Mouse (Mus musculus): ENCODE data around the gene Pik3cb. TPM values are rescaled to one million over a fixed set of nuclear protein-coding genes. Genes with fewer than 3 reads are reported as not detected.

Pik3cb gene
- polyA plus RNA-seq, 1 experiment from 2014 or later: 0.90 TPM

DNA sequence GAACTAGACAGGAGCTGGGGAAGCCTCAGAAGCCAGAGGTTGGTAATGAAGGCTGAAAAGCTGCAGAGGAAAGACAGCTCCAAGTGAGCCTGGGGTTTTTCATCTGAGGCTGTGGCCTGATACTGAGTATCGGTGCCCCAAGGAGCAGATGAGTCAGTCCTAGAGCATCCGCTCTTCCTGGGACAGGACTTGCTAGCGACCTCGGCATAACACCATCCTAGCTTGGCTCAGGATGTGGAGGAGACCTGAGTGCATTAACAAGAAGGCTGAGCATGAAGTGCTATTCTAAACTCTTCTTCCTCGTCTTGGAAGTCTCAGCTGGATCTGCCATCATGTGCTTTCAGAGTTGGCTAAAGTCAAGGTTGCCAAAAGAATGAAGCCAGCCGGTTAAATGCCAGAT, 25.5 kb upstream of the Pik3cb start:
- Histone ChIP-seq H3K4me3 (ENCODE audit: low read length) (no peak overlapping the region), H3K4me1 (ENCODE audit: insufficient read depth, low read length) (no peaks in the 10 kb centered on the region), H3K27ac (ENCODE audit: low read length) (no peak overlapping the region), H3K9ac (replicated peaks; ENCODE audit: low read length) (no peak overlapping the region), H3K9me3 (ENCODE audit: low read length) (no peaks in the 10 kb centered on the region), H3K36me3 (ENCODE audit: insufficient read depth, low read length) (no peaks in the 10 kb centered on the region), H3K4me2 (replicated peaks; ENCODE audit: low read depth, low read length) (no peak overlapping the region), H3K27me3 (ENCODE audit: insufficient read depth, low read length) (no peaks in the 10 kb centered on the region)
- ATAC-seq (ENCODE audit: low FRiP score, low TSS enrichment): no peak
- WGBS: 81% methylated on average over 6 of the region's 6 CpGs

- no peak overlapping the region for H3K4me3 ChIP-seq (ENCODE audit: low read length)
- no peaks in the 10 kb centered on the region for H3K9me3 ChIP-seq (ENCODE audit: low read length)
- 26% methylated on average over 3 of the region's 3 CpGs for WGBS
- H3K36me3 ChIP-seq (ENCODE audit: insufficient read depth, low read length): no peaks in the 10 kb centered on the region
- no peak for ATAC-seq (ENCODE audit: low FRiP score, low TSS enrichment)
- no peak overlapping the region for H3K9ac ChIP-seq (replicated peaks; ENCODE audit: low read length)
- H3K4me1 ChIP-seq (ENCODE audit: insufficient read depth, low read length): no peaks in the 10 kb centered on the region
- H3K27me3 ChIP-seq (ENCODE audit: insufficient read depth, low read length): no peaks in the 10 kb centered on the region
- H3K27ac ChIP-seq (ENCODE audit: low read length): no peak overlapping the region
- H3K4me2 ChIP-seq (replicated peaks; ENCODE audit: low read depth, low read length): no peak overlapping the region
These were observed 24.3 kb upstream of the Pik3cb start for GRCm38 (mm10) chr9:99164664-99165226.

- WGBS: 62% methylated on average over 9 of the region's 9 CpGs
- Histone ChIP-seq H3K4me1 (ENCODE audit: insufficient read depth, low read length) (no peaks in the 10 kb centered on the region), H3K36me3 (ENCODE audit: insufficient read depth, low read length) (no peaks in the 10 kb centered on the region), H3K4me2 (replicated peaks; ENCODE audit: low read depth, low read length) (no peak overlapping the region), H3K9me3 (ENCODE audit: low read length) (no peaks in the 10 kb centered on the region), H3K4me3 (ENCODE audit: low read length) (no peak overlapping the region), H3K27ac (ENCODE audit: low read length) (no peak overlapping the region), H3K27me3 (ENCODE audit: insufficient read depth, low read length) (no peaks in the 10 kb centered on the region), H3K9ac (replicated peaks; ENCODE audit: low read length) (no peak overlapping the region)
- no peak for ATAC-seq (ENCODE audit: low FRiP score, low TSS enrichment)
These were observed 23.7 kb upstream of the Pik3cb start for GRCm38 (mm10) chr9:99164148-99164503.

- H3K36me3 ChIP-seq (ENCODE audit: insufficient read depth, low read length): no peaks in the 10 kb centered on the region
- no peaks in the 10 kb centered on the region for H3K27me3 ChIP-seq (ENCODE audit: insufficient read depth, low read length)
- ATAC-seq (ENCODE audit: low FRiP score, low TSS enrichment): 0 out of 2 replicates have a peak, but pooled peaks have one; percentile 31
- no peak overlapping the region for H3K27ac ChIP-seq (ENCODE audit: low read length)
- peak overlapping the region; percentile 8; the same call in 1 of the 2 replicates for H3K4me2 ChIP-seq (replicated peaks; ENCODE audit: low read depth, low read length)
- H3K9ac ChIP-seq (replicated peaks; ENCODE audit: low read length): no peak overlapping the region
- no peaks in the 10 kb centered on the region for H3K4me1 ChIP-seq (ENCODE audit: insufficient read depth, low read length)
- 28% methylated on average over 15 of the region's 15 CpGs for WGBS
- no peak overlapping the region for H3K4me3 ChIP-seq (ENCODE audit: low read length)
- H3K9me3 ChIP-seq (ENCODE audit: low read length): no peaks in the 10 kb centered on the region
These were observed 23.2 kb upstream of the Pik3cb start for GRCm38 (mm10) chr9:99163420-99164147.

GRCm38 (mm10) chr9:99162839-99163238, 22.4 kb upstream of the Pik3cb start:
- 86% methylated on average over 2 of the region's 2 CpGs for WGBS
- no peaks in the 10 kb centered on the region for H3K27me3 ChIP-seq (ENCODE audit: insufficient read depth, low read length)

GRCm38 (mm10) chr9:99160780-99161179, 20.4 kb upstream of the Pik3cb start:
- Histone ChIP-seq H3K27me3 (ENCODE audit: insufficient read depth, low read length) (no peaks in the 10 kb centered on the region), H3K4me2 (replicated peaks; ENCODE audit: low read depth, low read length) (no peak overlapping the region), H3K27ac (ENCODE audit: low read length) (no peak overlapping the region), H3K4me1 (ENCODE audit: insufficient read depth, low read length) (peaks cover 3% of the 10 kb centered on the region; the same call in 1 of the 2 replicates), H3K36me3 (ENCODE audit: insufficient read depth, low read length) (no peaks in the 10 kb centered on the region), H3K4me3 (ENCODE audit: low read length) (no peak overlapping the region), H3K9ac (replicated peaks; ENCODE audit: low read length) (no peak overlapping the region), H3K9me3 (ENCODE audit: low read length) (no peaks in the 10 kb centered on the region)
- 86% methylated on average over 5 of the region's 5 CpGs for WGBS
- no peak for ATAC-seq (ENCODE audit: low FRiP score, low TSS enrichment)

More at GRCm38 (mm10) chr9:99162839-99163238, 22.4 kb upstream of the Pik3cb start:
- H3K9me3 ChIP-seq (ENCODE audit: low read length): no peaks in the 10 kb centered on the region
- peaks cover 2% of the 10 kb centered on the region; the same call in 1 of the 2 replicates for H3K4me1 ChIP-seq (ENCODE audit: insufficient read depth, low read length)
- H3K36me3 ChIP-seq (ENCODE audit: insufficient read depth, low read length): no peaks in the 10 kb centered on the region
- no peak overlapping the region for H3K9ac ChIP-seq (replicated peaks; ENCODE audit: low read length)
- H3K27ac ChIP-seq (ENCODE audit: low read length): no peak overlapping the region
- no peak overlapping the region for H3K4me3 ChIP-seq (ENCODE audit: low read length)
- no peak overlapping the region for H3K4me2 ChIP-seq (replicated peaks; ENCODE audit: low read depth, low read length)
- ATAC-seq (ENCODE audit: low FRiP score, low TSS enrichment): no peak

GRCm38 (mm10) chr9:99159932-99160331, 19.5 kb upstream of the Pik3cb start:
- ATAC-seq (ENCODE audit: low FRiP score, low TSS enrichment): no peak
- no peak overlapping the region for H3K27ac ChIP-seq (ENCODE audit: low read length)
- 93% methylated on average over 5 of the region's 5 CpGs for WGBS

GRCm38 (mm10) chr9:99158708-99159107, 18.3 kb upstream of the Pik3cb start:
- H3K4me3 ChIP-seq (ENCODE audit: low read length): no peak overlapping the region
- H3K9me3 ChIP-seq (ENCODE audit: low read length): no peaks in the 10 kb centered on the region
- ATAC-seq (ENCODE audit: low FRiP score, low TSS enrichment): no peak
- no peaks in the 10 kb centered on the region for H3K27me3 ChIP-seq (ENCODE audit: insufficient read depth, low read length)
- no peak overlapping the region for H3K4me2 ChIP-seq (replicated peaks; ENCODE audit: low read depth, low read length)
- no peaks in the 10 kb centered on the region for H3K36me3 ChIP-seq (ENCODE audit: insufficient read depth, low read length)
- 87% methylated on average over 6 of the region's 6 CpGs for WGBS
- H3K4me1 ChIP-seq (ENCODE audit: insufficient read depth, low read length): peaks cover 3% of the 10 kb centered on the region; the same call in 1 of the 2 replicates
- H3K27ac ChIP-seq (ENCODE audit: low read length): no peak overlapping the region
- no peak overlapping the region for H3K9ac ChIP-seq (replicated peaks; ENCODE audit: low read length)

More at GRCm38 (mm10) chr9:99159932-99160331, 19.5 kb upstream of the Pik3cb start:
- Histone ChIP-seq H3K4me2 (replicated peaks; ENCODE audit: low read depth, low read length) (no peak overlapping the region), H3K36me3 (ENCODE audit: insufficient read depth, low read length) (no peaks in the 10 kb centered on the region), H3K4me3 (ENCODE audit: low read length) (no peak overlapping the region), H3K9ac (replicated peaks; ENCODE audit: low read length) (no peak overlapping the region), H3K27me3 (ENCODE audit: insufficient read depth, low read length) (no peaks in the 10 kb centered on the region), H3K9me3 (ENCODE audit: low read length) (no peaks in the 10 kb centered on the region), H3K4me1 (ENCODE audit: insufficient read depth, low read length) (peaks cover 3% of the 10 kb centered on the region; the same call in 1 of the 2 replicates)

DNA sequence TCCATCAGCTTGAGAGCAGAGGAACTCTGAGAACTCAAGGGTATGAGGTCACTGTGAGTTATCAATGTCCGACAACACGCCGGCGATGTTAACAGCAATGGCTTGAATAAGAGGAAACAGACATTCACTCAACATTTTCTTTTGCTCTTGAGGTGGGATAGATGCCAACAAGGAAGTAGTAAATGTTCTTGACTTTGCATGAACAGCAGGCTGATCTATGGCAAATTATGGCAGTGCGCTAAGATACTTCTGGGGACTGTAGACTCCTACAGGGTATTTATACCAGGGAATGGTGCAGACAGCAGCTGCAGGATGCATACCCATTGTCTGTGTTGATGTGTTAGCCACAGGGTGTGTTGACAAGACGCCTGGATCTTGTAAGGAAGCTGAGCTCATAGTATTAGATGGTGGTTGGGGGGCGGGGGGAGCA, 17.8 kb upstream of the Pik3cb start:
- ATAC-seq (ENCODE audit: low FRiP score, low TSS enrichment): 0 out of 2 replicates have a peak, but pooled peaks have one; percentile 39

GRCm38 (mm10) chr9:99153655-99154054, 13.2 kb upstream of the Pik3cb start:
- no peaks in the 10 kb centered on the region for H3K27me3 ChIP-seq (ENCODE audit: insufficient read depth, low read length)
- WGBS: 28% methylated on average over 3 of the region's 3 CpGs
- no peak overlapping the region for H3K9ac ChIP-seq (replicated peaks; ENCODE audit: low read length)
- no peak overlapping the region for H3K4me2 ChIP-seq (replicated peaks; ENCODE audit: low read depth, low read length)
- H3K27ac ChIP-seq (ENCODE audit: low read length): no peak overlapping the region
- ATAC-seq (ENCODE audit: low FRiP score, low TSS enrichment): no peak
- H3K4me1 ChIP-seq (ENCODE audit: insufficient read depth, low read length): peaks cover 6% of the 10 kb centered on the region; the same call in 1 of the 2 replicates
- no peak overlapping the region for H3K4me3 ChIP-seq (ENCODE audit: low read length)
- H3K9me3 ChIP-seq (ENCODE audit: low read length): no peaks in the 10 kb centered on the region
- H3K36me3 ChIP-seq (ENCODE audit: insufficient read depth, low read length): no peaks in the 10 kb centered on the region

More for the DNA sequence above, 17.8 kb upstream of the Pik3cb start:
- H3K27me3 ChIP-seq (ENCODE audit: insufficient read depth, low read length): no peaks in the 10 kb centered on the region
- H3K9me3 ChIP-seq (ENCODE audit: low read length): no peaks in the 10 kb centered on the region
- H3K4me2 ChIP-seq (replicated peaks; ENCODE audit: low read depth, low read length): no peak overlapping the region
- no peak overlapping the region for H3K27ac ChIP-seq (ENCODE audit: low read length)
- H3K9ac ChIP-seq (replicated peaks; ENCODE audit: low read length): no peak overlapping the region
- no peaks in the 10 kb centered on the region for H3K36me3 ChIP-seq (ENCODE audit: insufficient read depth, low read length)
- peaks cover 3% of the 10 kb centered on the region; the same call in 1 of the 2 replicates for H3K4me1 ChIP-seq (ENCODE audit: insufficient read depth, low read length)
- WGBS: 67% methylated on average over 7 of the region's 7 CpGs
- H3K4me3 ChIP-seq (ENCODE audit: low read length): no peak overlapping the region
